Mouse (Mus musculus): ENCODE results near the gene Hist1h3a.
"Not testable (repeated sequence)": the region's sequence is repeated elsewhere in the genome, so short reads cannot be mapped to it uniquely, and the experiment has no call there.

Hist1h3a gene

GRCm38 (mm10) chr13:23740910-23741309 lies 21.3 kb downstream of the Hist1h3a start:
- DNase-seq, result no peak

- no peak for DNase-seq
Measured at GRCm38 (mm10) chr13:23740256-23740840, 21.8 kb downstream of the Hist1h3a start.

GRCm38 (mm10) chr13:23739922-23740252 lies 22.3 kb downstream of the Hist1h3a start:
- DNase-seq, result no peak

GRCm38 (mm10) chr13:23739069-23739921 lies 22.9 kb downstream of the Hist1h3a start:
- DNase-seq, result peak; percentile 97

- DNase-seq, result peak; percentile 91
Measured at GRCm38 (mm10) chr13:23738677-23739068, 23.5 kb downstream of the Hist1h3a start, which contains the start of gene Hist1h1c. Hist1h1c (plus strand) TSS chr13:23738808.

- no peak for DNase-seq
Measured at GRCm38 (mm10) chr13:23738041-23738440, 24.1 kb downstream of the Hist1h3a start.

GRCm38 (mm10) chr13:23737091-23737490 lies 25.1 kb downstream of the Hist1h3a start:
- no peak for DNase-seq

GRCm38 (mm10) chr13:23732156-23732804 lies 29.9 kb downstream of the Hist1h3a start:
- DNase-seq, result peak; percentile 33

- no peak for DNase-seq
Measured at GRCm38 (mm10) chr13:23730479-23730878, 31.7 kb downstream of the Hist1h3a start.

- DNase-seq, result no peak
Measured at GRCm38 (mm10) chr13:23729706-23730105, 32.5 kb downstream of the Hist1h3a start.

GRCm38 (mm10) chr13:23729192-23729525 lies 33.0 kb downstream of the Hist1h3a start:
- no peak for DNase-seq

GRCm38 (mm10) chr13:23728472-23729191 lies 33.6 kb downstream of the Hist1h3a start:
- no peak for DNase-seq

GRCm38 (mm10) chr13:23725213-23725612 lies 37.0 kb downstream of the Hist1h3a start:
- DNase-seq, result no peak

GRCm38 (mm10) chr13:23724239-23724638 lies 37.9 kb downstream of the Hist1h3a start:
- no peak for DNase-seq

GRCm38 (mm10) chr13:23717593-23718245 lies 44.5 kb downstream of the Hist1h3a start:
- DNase-seq, result not testable (repeated sequence)

- DNase-seq, result no peak
Measured at GRCm38 (mm10) chr13:23717176-23717575, 45.0 kb downstream of the Hist1h3a start.

- no peak for DNase-seq
Measured at GRCm38 (mm10) chr13:23716261-23717042, 45.7 kb downstream of the Hist1h3a start.
